Mouse (Mus musculus): Measurements from ENCODE around the gene Il5ra.

DNA sequence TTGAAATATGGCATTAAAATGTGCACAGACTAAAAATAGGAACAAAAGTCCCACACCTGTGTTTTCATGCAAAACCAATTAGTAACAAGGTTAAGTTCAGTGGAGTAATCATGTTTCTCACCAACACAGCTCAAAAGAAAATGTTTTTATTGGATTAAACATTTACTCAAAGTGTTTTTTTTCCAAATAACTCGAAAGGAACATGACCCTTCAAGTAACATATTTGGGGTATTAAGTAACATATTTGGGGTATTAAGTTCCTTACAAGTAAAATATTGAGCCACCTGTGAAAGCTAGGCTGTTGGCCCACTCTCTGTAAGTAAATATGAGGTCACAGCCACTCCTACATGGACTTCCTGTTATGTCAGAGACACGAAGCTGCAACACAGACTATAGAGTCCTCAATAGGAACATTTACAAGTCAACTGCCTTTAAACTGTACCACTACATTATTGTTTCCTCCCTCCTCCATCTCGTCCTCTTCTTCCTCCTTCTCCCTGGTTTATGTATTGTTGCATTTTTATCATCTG lies 43.3 kb downstream of the Il5ra start:
- TF ChIP-seq CTCF (IDR thresholded peaks at IDR 0.05; ENCODE audit: extremely low read depth, insufficient read depth, low read length) (no peak), POLR2A (IDR thresholded peaks at IDR 0.05; ENCODE audit: extremely low read depth, insufficient read depth, low read length) (no peak)

Measured in cortical plate, adult 2 months (tissue).